27 mouse cellular contexts compared by ENCODE assay signal in the genomic region with DNA sequence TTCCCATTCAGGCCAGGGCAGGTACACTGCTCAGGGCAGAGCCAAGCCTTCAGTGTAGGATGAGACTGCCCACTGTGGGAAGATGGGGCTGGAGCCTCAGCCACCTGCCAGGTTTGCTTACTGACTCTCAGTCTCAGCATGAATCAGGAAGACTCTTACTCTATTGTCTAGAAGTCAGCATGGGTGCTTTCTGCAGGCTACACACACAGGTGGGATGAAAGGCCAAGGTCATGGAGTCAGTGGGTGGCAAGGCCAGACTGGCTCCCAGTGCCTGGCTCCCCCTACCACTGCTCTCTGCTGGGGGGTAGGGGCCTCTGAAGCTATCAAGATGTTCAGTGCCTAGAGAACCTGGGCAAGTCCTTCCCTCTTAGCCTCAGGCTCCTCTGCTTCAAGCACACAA. TPM values are rescaled to one million over a fixed set of nuclear protein-coding genes. Genes with fewer than 3 reads are reported as not detected.
"Had no signal": no experiment of that assay in that cellular context is flagged by ENCODE, and none has a peak within 500 bp of the region (broad histone marks: within the 10 kb centered on the region; RNA-seq: fewer than 3 reads in every experiment).

No protein-coding gene starts in this region.

- H3K4me3 ChIP-seq: lung, embryonic 15.5 days; megakaryocyte, embryonic 14.5 days; midbrain, embryonic 12.5 days; midbrain, embryonic 15.5 days; myocyte; neural tube, embryonic 13.5 days; neural tube, embryonic 15.5 days; stomach, embryonic 15.5 days had no signal

- H3K36me3 ChIP-seq: lung, embryonic 15.5 days; midbrain, embryonic 12.5 days; midbrain, embryonic 15.5 days; neural tube, embryonic 13.5 days; neural tube, embryonic 15.5 days; stomach, embryonic 15.5 days had no signal

- H3K9ac ChIP-seq: liver, postnatal 0 days; lung, embryonic 15.5 days; midbrain, embryonic 12.5 days; midbrain, embryonic 15.5 days; neural tube, embryonic 13.5 days; neural tube, embryonic 15.5 days; stomach, embryonic 15.5 days had no signal

- H3K9me3 ChIP-seq: lung, embryonic 15.5 days; midbrain, embryonic 12.5 days; midbrain, embryonic 15.5 days; neural tube, embryonic 13.5 days; neural tube, embryonic 15.5 days; stomach, embryonic 15.5 days had no signal

- DNase-seq: liver, postnatal 0 days; lung, adult 2 months; lung, postnatal 14 days; lung, postnatal 36 days; retina, postnatal 1 day; right cerebral cortex, adult 18-20 months; right cerebral cortex, postnatal 25 days; right cerebral cortex, postnatal 4 days; spleen, adult 18-20 months; thymus, adult 2 months; thymus, postnatal 25 days; thymus, postnatal 4 days had no signal

- ATAC-seq: liver, postnatal 0 days; lung, postnatal 0 days had no signal

- H3K27ac ChIP-seq: lung, embryonic 15.5 days; macrophage; midbrain, embryonic 12.5 days; midbrain, embryonic 15.5 days; neural tube, embryonic 13.5 days; neural tube, embryonic 15.5 days; stomach, embryonic 15.5 days; stomach, postnatal 0 days had no signal

- H3K27me3 ChIP-seq: midbrain, embryonic 12.5 days; midbrain, embryonic 15.5 days; neural tube, embryonic 13.5 days; neural tube, embryonic 15.5 days; stomach, embryonic 15.5 days had no signal

- H3K4me2 ChIP-seq: lung, embryonic 15.5 days; midbrain, embryonic 12.5 days; midbrain, embryonic 15.5 days; neural tube, embryonic 13.5 days; neural tube, embryonic 15.5 days; stomach, embryonic 15.5 days had no signal

RNA-seq across cellular contexts. Expression of a gene that starts 55.9 kb away (rescaled TPM):
- total RNA-seq: megakaryocyte progenitor cell, adult 5-6 weeks; midbrain, postnatal 0 days had no signal
- polyA plus RNA-seq: macrophage; midbrain, embryonic 12.5 days; myocyte; neural tube, embryonic 11.5 days; testis, adult 2 months had no signal
